Mouse (Mus musculus) forebrain, embryonic 10.5 days (tissue): ENCODE measurements around the gene Il18rap. TPM values are rescaled to one million over a fixed set of nuclear protein-coding genes. Genes with fewer than 3 reads are reported as not detected.

Experiments
- DNase-seq: peaks from one replicate; pipeline ENCODE4 v3.0.0-alpha.2; 2017; ENCODE audit warnings: low spot score; ENCODE audit errors: extremely low spot score
- H3K27ac ChIP-seq: fragments of 300-500 bp; sonication (generic); 2 replicates; pipeline ENCODE4 v1.5.1; 2016; ENCODE audit warnings: mild to moderate bottlenecking
- H3K27me3 ChIP-seq: fragments of 300-500 bp; sonication (generic); 2 replicates; pipeline ENCODE4 v1.6.1; 2016; ENCODE audit warnings: mild to moderate bottlenecking; ENCODE audit not compliant: poor library complexity, severe bottlenecking
- H3K36me3 ChIP-seq: fragments of 300-500 bp; sonication (generic); replicated peaks from 2 replicates; pipeline ENCODE4 v1.6.1; 2016; ENCODE audit warnings: mild to moderate bottlenecking, moderate library complexity
- H3K4me1 ChIP-seq: fragments of 300-500 bp; sonication (generic); 2 replicates; pipeline ENCODE4 v1.6.1; 2016
- H3K4me3 ChIP-seq: fragments of 300-500 bp; sonication (generic); 2 replicates; pipeline ENCODE4 v1.5.1; 2016; ENCODE audit warnings: mild to moderate bottlenecking, moderate library complexity
- H3K9me3 ChIP-seq: fragments of 300-500 bp; sonication (generic); 2 replicates; pipeline ENCODE4 v1.6.1; 2016; ENCODE audit warnings: mild to moderate bottlenecking, moderate library complexity
- WGBS: fragments of 180-500 bp; shearing (Covaris S2); methylation state at CpG from one replicate; pipeline ENCODE4 v1.1.7; 2016; 5-methylcytosine and 5-hydroxymethylcytosine counted together
- polyA plus RNA-seq: library from polyadenylated mRNA; unstranded; fragments of >200 nt; fragmentation: Nextera tagmentation; extraction: Ambion mirVana; gene quantifications from 2 replicates; pipeline ENCODE4 v1.2.1, GENCODE M21; 2016

Il18rap gene
- polyA plus RNA-seq: 0.22 and 0.38 TPM in 2 replicates

DNA sequence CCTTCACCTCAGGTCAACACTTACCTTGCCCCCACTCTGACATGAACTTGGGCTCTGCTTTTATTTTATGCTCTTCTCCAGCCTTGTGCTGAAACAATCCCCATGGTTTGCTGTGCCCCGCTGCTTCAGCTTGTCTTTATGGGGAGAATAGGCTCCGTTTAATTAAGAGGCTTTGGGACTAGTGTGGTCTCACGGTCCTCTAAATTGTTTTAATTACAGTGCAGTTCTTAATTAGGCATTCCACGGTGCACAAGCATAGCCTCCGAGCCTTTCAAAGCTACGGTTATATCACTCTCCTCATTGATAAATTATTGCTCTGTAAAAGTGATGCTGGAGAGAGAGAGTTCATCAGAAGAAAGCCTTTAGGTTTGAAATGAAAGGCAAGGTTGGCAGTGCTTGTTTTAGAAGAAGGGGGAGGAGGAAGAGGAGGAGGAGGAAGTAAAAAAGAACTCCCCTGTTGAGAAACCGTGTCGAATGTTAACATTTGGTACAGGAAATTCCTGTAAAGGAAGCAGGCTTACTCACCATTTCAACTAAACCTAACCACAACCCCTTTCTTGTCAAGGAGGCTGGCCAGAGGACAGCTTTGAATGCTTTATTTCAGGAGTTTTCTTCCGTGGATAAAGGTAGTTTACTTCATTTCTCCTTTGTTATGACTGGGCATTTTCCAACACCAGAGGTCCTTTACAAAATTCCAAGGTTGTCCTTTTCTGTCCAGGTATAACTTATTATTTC lies at the start of gene Il18rap:
Il18rap (plus strand) TSS at position 512 of the 735 bp plus-strand sequence.
- no peak for DNase-seq
- H3K4me1 ChIP-seq: peaks cover 10% of the 10 kb centered on the region
- H3K27ac ChIP-seq: peak within 1 kb of the TSS; percentile 0; the same call in 1 of the 2 replicates
- 33% methylated on average over 9 of the region's 9 CpGs for WGBS
- H3K9me3 ChIP-seq: 0 out of 2 replicates have a peak, but pooled peaks cover 3% of the 10 kb centered on the region
- no peaks in the 10 kb centered on the region for H3K36me3 ChIP-seq
- no peak within 1 kb of the TSS for H3K4me3 ChIP-seq
- no peaks in the 10 kb centered on the region for H3K27me3 ChIP-seq

DNA sequence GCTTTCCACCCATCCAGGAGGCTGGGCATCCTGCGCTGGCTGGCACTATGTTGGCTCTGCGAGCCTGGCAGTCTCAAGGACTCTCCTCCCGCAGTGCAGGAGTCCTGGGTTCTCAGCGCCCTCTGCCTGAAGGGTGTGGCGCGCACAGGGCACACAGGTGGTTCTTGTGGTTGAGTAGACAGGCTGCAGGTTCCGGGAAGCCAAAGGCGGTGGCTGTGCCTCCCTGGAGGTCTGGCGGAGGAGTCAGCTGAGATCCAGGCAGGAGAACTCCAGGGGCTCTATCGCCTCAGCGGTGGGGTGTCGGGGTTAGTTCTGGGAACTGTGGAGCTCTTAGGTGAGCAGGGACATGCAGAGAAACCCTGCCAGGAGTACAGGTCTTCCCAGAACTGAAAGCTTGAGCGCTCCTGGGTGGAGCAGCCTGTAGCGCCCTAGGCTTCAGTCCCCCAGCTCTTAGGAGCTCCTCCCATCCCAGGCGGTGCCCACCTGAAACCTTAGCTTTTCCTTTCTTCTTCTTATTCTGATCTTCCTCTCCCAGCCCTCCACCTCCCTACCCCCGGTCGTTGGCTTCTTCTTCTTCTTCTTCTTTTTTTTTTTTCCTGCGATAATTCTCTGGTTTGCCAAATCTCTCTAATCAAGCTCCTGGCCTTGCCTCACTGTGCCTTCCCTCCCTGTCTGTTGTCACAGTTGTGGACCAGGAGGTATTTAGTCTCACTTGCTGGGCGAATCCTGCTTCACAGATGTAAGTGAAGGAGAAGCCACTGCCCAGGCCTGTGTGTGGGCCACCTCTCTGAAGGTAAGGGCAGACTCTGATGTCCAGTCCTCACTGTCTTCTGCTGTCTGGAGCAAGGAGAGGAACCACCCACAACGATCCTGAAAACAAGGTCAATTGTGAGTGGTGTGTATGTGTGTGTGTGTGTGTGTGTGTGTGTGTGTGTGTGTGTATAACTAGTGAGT lies 49.4 kb upstream of the Il18rap start, which contains the start of gene Il18r1:
Il18r1 (plus strand) TSS at position 76 of the 954 bp plus-strand sequence.
- Histone ChIP-seq H3K27ac (no peak within 1 kb of the TSS), H3K4me3 (no peak within 1 kb of the TSS), H3K9me3 (no peaks in the 10 kb centered on the region), H3K4me1 (no peaks in the 10 kb centered on the region), H3K27me3 (no peaks in the 10 kb centered on the region), H3K36me3 (no peaks in the 10 kb centered on the region)
- DNase-seq: no peak
- WGBS: 51% methylated on average over 20 of the region's 20 CpGs

DNA sequence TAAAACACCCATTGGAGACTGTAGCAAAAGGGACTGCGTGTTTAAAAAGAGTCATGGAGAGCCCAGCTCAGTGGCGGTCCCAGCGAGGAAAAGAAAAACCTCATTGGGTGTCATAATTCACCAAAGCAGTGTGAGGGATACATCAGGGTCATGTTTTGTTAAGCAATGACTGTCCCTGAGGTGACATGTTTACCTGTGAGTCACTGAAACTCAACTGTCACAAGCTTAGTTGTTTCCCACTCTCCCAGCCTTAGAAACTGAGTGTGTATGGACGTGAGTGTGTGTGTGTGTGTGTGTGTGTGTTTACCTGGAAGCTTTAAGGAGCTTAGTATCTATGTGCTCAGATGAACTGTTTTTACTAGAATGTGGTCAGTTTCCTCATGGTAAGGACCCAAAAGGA lies 47.9 kb upstream of the Il18rap start:
- Histone ChIP-seq H3K36me3 (no peaks in the 10 kb centered on the region), H3K9me3 (no peaks in the 10 kb centered on the region), H3K4me3 (no peak overlapping the region), H3K27ac (no peak overlapping the region), H3K4me1 (no peaks in the 10 kb centered on the region), H3K27me3 (no peaks in the 10 kb centered on the region)
- 88% methylated on average over 4 of the region's 4 CpGs for WGBS
- no peak for DNase-seq

DNA sequence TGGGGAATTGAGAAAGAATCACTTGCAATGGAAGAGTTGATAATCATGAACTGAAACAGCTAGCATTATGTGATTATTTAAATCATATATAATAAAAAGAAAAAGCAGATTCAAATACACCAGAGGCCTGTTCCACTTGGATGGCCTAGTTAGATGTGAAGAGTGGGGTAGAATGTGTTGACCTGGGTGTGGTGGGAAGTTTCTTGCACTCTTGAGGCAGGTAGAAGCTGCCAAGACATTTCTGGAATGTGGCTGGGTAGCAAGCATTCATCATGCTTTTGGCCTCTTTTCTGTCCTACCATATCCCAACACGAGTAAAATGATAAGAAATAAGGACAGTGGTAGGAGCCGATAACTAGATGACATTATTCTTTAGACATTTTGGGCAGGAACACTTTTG lies 46.4 kb upstream of the Il18rap start:
- Histone ChIP-seq H3K27me3 (no peaks in the 10 kb centered on the region), H3K36me3 (no peaks in the 10 kb centered on the region), H3K9me3 (no peaks in the 10 kb centered on the region), H3K27ac (no peak overlapping the region), H3K4me3 (no peak overlapping the region), H3K4me1 (no peaks in the 10 kb centered on the region)
- WGBS: 95% methylated on average over 2 of the region's 2 CpGs
- no peak for DNase-seq

DNA sequence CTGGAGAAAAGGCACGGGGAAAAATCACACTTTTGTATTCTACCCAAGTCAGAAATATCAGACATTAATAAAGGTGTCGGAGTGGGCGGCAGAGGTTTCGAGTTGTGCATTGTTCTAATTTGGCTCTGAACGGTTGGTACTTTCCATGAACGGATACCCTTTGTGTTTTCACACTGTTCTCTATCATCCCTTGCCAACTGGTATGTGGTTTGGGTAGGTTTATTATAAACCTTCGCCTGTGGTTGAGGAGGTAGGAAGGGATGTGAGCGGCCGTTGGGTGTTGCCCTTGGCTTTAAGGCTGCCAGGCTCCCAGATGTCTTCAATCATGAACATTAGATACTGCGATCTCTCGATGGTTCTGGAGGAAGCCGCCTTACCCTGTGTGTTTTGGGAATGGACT lies 45.3 kb upstream of the Il18rap start:
- Histone ChIP-seq H3K27ac (no peak overlapping the region), H3K9me3 (no peaks in the 10 kb centered on the region), H3K27me3 (no peaks in the 10 kb centered on the region), H3K36me3 (no peaks in the 10 kb centered on the region), H3K4me1 (no peaks in the 10 kb centered on the region), H3K4me3 (no peak overlapping the region)
- WGBS: 92% methylated on average over 12 of the region's 12 CpGs
- DNase-seq: no peak

- 83% methylated on average over 1 of the region's 1 CpGs for WGBS
- H3K27ac ChIP-seq: no peak overlapping the region
- no peaks in the 10 kb centered on the region for H3K9me3 ChIP-seq
- H3K27me3 ChIP-seq: no peaks in the 10 kb centered on the region
- no peak overlapping the region for H3K4me3 ChIP-seq
- no peak for DNase-seq
- no peaks in the 10 kb centered on the region for H3K36me3 ChIP-seq
- no peaks in the 10 kb centered on the region for H3K4me1 ChIP-seq
Measured at GRCm38 (mm10) chr1:40472401-40472800, 42.8 kb upstream of the Il18rap start.

DNA sequence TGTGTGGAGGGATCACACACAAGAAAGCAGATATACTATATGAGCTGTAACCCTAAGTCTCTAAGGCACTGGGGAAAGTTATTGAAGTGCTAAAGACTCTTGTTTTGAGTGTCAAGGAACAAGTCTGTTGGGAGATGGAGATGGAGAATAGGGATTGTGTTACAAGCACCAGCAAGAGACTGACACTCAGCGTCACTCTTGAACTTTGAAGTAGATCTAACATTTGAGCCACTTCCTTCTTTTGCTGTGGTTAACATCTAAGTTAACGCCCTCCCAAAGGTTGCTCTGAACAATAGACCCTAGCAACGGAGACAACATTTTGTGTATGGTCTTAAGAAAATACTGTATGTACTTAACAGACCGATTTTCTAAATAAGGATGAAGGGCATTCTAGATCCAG lies 41.5 kb upstream of the Il18rap start:
- Histone ChIP-seq H3K27ac (no peak overlapping the region), H3K27me3 (no peaks in the 10 kb centered on the region), H3K36me3 (no peaks in the 10 kb centered on the region), H3K4me1 (no peaks in the 10 kb centered on the region), H3K4me3 (no peak overlapping the region), H3K9me3 (no peaks in the 10 kb centered on the region)
- WGBS: 88% methylated on average over 4 of the region's 4 CpGs
- DNase-seq: no peak

DNA sequence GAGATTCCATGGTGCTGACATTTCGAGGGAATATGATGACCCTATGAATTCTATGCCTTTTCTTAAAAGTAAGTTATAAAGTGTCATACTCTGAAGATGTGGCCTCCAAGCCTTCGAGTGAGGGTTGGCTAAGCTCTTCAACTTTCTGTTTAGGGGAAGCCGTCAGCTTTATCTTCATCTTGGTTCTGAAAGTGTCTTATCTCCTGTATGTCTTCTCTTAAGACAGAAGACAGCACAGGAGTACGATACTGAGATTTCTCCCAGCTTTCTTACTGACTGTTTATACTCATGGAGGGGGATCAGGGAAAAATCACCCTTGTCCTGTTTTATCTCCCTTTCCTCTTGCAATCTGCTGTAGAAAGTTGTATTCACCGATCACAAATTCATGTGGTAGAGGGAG lies 40.8 kb upstream of the Il18rap start:
- Histone ChIP-seq H3K36me3 (no peaks in the 10 kb centered on the region), H3K27me3 (no peaks in the 10 kb centered on the region), H3K4me1 (no peaks in the 10 kb centered on the region), H3K9me3 (no peaks in the 10 kb centered on the region), H3K27ac (no peak overlapping the region), H3K4me3 (no peak overlapping the region)
- WGBS: 93% methylated on average over 5 of the region's 5 CpGs
- no peak for DNase-seq

GRCm38 (mm10) chr1:40475697-40476096 lies 39.5 kb upstream of the Il18rap start:
- Histone ChIP-seq H3K27me3 (no peaks in the 10 kb centered on the region), H3K4me1 (no peaks in the 10 kb centered on the region), H3K27ac (no peak overlapping the region), H3K9me3 (no peaks in the 10 kb centered on the region), H3K36me3 (no peaks in the 10 kb centered on the region), H3K4me3 (no peak overlapping the region)
- 79% methylated on average over 3 of the region's 3 CpGs for whole genome bisulfite sequencing
- DNase-seq: no peak

- H3K27ac ChIP-seq: no peak overlapping the region
- DNase-seq: no peak
- no peaks in the 10 kb centered on the region for H3K36me3 ChIP-seq
- no peak overlapping the region for H3K4me3 ChIP-seq
- WGBS: 79% methylated on average over 4 of the region's 4 CpGs
- H3K9me3 ChIP-seq: no peaks in the 10 kb centered on the region
- no peaks in the 10 kb centered on the region for H3K27me3 ChIP-seq
- H3K4me1 ChIP-seq: no peaks in the 10 kb centered on the region
Measured at GRCm38 (mm10) chr1:40476756-40477155, 38.4 kb upstream of the Il18rap start.

DNA sequence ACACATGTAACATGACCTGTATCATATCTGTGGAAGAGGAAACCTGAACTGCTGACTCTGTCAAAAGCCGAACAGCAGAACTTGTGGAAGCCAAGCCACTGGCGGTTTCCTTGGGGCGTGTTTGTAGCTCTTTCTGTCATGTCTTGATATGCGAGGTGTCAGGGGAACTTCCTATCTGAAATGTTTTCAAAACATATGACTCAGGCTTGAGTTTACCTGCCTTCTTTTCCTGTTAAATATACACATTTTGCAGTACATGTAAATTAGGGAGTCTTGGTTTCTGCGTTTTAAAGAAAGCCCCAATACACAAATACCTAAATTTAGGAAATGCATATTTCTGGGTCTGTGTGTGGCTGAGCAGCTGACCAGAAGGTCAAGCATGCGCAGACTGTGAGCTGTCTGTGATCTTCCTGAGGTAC lies 35.6 kb upstream of the Il18rap start:
- no peak overlapping the region for H3K27ac ChIP-seq
- 85% methylated on average over 6 of the region's 6 CpGs for WGBS
- H3K4me1 ChIP-seq: no peaks in the 10 kb centered on the region
- H3K9me3 ChIP-seq: no peaks in the 10 kb centered on the region
- DNase-seq: no peak
- H3K36me3 ChIP-seq: no peaks in the 10 kb centered on the region
- H3K4me3 ChIP-seq: no peak overlapping the region
- no peaks in the 10 kb centered on the region for H3K27me3 ChIP-seq

GRCm38 (mm10) chr1:40494594-40494993 lies 20.6 kb upstream of the Il18rap start:
- Histone ChIP-seq H3K36me3 (no peaks in the 10 kb centered on the region), H3K27ac (no peak overlapping the region), H3K9me3 (no peaks in the 10 kb centered on the region), H3K4me3 (no peak overlapping the region), H3K4me1 (no peaks in the 10 kb centered on the region), H3K27me3 (no peaks in the 10 kb centered on the region)
- 93% methylated on average over 4 of the region's 4 CpGs for WGBS
- no peak for DNase-seq

- H3K4me1 ChIP-seq: no peaks in the 10 kb centered on the region
- 95% methylated on average over 1 of the region's 1 CpGs for WGBS
Measured at GRCm38 (mm10) chr1:40499708-40500107, 15.5 kb upstream of the Il18rap start.

More at GRCm38 (mm10) chr1:40499708-40500107, 15.5 kb upstream of the Il18rap start:
- Histone ChIP-seq H3K4me3 (no peak overlapping the region), H3K9me3 (no peaks in the 10 kb centered on the region), H3K36me3 (no peaks in the 10 kb centered on the region), H3K27me3 (no peaks in the 10 kb centered on the region), H3K27ac (no peak overlapping the region)
- DNase-seq: no peak
